Mouse (Mus musculus): ENCODE measurements around the gene Fance.
A peak's percentile ranks its signal among the peaks of the same experiment; 100 is the strongest.
"Not testable (repeated sequence)": the region's sequence is repeated elsewhere in the genome, so short reads cannot be mapped to it uniquely, and the experiment has no call there.

The Fance gene

DNA sequence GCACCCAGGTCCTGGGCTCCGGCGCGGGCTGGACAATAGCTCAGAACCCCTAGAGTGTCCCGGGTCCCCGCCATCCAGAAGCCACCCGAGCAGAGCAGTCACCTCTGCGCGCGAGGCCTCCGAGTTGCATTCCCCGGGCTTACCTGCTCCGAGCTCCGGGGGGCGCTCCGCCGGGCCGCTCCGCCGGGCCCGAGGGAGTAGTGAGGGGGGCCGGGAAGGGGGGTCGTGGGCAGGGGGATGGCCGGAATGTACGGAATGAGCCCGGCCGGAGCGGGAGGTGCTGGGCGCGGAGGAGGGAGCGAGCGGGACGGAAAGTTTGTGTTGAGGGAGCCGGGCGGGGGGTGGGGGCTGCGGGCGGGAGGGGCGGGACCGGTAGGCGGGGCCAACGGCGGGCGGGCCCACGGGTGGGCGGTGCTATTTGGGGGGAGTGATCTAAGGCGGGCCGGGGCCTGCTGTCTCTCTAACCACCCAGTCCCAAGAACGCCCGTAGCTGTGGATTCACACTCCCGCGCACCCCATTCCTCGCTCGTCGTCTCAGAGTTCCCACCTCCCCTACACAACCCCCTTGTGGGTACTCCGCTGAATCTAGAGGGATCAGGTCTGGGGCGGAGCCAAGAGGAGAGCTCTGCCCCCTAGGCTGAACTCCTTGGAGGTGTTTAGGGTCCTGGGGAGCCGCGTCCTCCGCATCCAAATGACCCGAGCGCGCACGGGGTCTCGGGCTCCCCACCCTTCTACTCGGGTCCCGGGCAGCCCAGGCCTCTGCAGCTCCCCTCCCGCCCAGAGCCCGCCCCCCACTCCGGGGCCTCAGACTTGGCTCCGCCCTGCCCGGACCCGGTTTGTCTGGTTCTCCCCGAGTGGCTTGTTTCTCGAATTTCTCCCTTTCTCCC, 37.4 kb downstream of the Fance start, which contains the start of gene Tead3:
Gene Tead3, minus strand, starts transcription at position 352 of the 887 bp plus-strand sequence.
- DNase-seq, result peak; percentile 85

DNA sequence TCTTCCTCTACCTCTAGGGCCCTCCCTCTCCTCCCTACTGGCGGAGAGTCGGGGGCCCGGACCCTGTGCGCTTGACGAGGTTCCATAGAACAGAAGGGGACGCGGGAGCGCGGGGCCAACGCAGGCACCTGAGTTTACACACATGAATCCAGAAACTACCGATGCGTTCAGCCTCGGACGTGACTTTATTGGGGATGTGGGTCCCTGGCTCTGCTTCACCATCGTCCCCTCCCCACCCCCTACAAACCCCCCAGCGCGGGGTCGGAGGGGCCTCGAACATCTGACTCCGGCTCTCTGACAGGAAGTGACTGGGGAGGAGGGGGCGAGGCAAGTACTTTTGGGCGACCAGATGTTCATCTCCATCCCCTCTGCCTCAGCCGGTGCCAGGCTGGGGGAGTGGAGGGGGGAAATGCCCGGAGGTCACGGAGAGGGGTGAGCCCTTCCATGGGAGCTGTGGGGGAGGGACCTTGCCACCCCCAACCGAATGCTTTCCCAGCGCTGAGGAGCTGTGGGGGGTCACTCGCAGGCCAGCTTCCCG, 38.1 kb downstream of the Fance start:
- no peak for DNase-seq

DNA sequence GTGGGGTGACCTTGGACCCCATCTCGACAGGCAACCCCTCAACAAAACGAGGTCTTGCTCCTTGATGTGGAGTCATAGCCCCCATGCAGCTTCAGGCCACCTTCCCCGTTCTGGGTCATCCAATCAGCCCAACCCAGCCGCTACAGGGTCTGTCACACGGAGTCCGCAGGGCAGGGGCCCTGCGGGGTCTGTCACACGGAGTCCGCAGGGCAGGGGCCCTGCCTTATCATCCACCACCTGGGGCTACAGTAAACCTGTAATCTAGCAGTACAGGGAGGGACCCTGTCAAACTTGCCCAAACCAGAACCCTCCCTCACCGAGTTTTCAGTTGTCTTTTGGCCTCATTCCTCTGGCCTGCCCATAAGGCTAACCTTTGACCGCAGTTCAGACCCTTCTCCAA, 38.7 kb downstream of the Fance start:
- DNase-seq, result no peak

DNA sequence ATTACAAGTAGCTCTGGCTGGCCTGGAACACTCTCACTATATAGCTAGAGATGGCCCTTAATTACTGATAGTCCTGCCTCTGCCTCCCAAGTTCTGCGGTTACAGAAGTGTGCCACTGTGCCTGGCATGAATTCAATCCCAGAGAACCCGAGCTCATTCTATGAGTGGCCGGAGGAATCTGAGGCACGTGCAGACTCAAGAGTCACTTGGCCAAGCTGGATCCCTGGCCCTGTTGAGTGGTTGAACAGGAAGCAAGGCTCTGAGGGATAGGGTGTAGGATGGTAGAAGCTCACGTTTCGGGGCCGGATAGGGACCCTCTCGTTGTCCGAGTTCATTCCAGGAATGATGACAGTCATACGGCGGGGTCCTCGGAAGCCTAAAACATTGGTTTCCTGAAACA, 42.6 kb downstream of the Fance start:
- DNase-seq, result peak; percentile 71

DNA sequence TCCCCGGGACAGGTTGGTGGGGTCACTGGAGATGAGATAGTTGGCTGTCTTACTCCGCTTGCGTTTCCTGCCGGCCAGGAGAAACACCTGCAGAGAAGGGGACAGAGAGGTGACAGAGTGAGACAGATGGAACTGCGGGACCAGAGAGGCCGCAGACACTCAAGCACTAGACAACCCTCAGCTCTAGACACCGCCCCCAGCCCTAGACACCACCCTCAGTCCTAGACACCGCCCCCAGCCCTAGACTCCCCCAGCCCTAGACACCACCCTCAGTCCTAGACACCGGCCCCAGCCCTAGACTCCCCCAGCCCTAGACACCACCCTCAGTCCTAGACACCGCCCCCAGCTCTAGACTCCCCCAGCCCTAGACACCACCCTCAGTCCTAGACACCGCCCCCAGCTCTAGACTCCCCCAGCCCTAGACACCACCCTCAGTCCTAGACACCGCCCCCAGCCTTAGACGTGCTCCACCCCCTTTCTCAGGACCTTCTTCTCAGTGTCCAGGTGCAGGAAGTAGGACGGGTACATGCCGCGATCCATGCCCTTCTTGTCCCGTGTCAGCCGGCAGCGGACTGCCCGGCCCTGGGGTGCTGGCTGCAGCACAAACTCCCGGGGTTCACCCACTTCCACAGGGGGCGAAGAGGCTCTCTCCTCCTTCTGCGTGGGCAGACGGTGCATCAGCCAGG, 45.4 kb downstream of the Fance start:
- not testable (repeated sequence) for DNase-seq

DNA sequence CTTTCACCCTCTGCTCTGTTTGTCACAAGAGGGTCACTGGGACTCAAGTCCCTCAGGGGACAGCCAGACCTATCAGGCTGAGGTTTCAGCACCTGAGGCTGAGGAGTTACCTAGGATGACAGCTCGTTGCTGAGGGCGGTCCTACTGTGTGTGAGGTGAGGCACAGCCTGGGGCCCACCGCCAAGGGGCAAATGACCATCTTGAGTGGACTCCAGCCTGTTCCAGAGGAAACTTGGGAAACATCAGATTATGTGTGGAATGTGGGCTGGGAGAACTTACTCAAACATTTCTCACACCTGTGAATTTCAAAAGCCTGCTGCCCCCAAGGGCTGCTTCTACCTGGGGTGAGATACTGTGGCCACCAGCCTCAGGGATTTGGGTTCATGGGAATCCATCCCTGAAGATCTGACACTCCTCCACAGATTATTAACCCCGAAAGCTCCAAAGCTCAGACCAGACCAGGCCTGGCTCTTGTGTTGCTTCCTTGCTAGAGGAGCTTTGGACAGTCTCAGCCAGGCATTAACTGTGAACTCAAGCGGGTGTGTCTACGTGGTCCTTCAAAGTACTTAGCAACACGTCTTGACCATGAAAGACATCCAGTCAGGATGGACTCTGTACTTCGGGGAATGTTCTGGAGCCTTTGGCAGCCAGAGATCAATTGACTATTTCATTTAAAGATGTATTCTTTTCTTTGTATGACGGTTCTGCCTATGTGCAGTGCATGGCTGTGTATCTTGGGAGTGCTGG, 47.4 kb downstream of the Fance start:
- DNase-seq, result peak; percentile 30

DNA sequence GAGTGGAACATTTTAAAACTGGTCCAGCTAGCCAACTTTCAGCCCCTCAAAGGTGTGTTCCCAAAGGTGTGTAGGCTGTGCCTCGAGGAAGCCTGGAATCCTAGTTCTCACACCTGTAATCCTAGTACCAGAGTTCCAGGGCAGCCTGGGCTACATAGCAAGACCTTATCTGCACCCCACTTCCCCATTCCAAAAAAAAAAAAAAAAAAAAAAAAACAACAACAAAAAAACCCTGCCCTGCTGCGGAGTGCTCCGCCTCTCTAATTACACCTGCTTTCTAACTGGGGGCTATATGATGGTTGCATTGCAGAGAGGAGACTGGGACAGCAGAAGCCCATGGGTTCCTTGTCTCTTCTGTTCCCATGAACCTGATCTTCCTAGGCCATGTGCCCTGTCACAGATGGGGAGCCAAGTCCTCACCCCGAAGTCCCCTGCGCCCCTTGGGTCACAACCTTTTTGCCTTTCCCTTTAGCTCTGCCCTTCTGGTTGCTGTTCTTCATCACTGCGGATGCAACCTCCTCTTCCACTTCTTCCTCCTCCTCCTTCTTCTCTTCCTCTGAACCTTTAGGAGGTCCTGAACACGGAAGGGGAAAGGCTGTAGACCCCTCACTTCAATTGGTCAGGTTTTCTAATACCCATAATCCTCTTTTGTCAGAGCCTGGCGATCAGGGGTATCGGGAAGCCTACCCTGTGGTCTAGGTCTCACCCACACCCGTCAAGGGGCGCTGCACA, 48.8 kb downstream of the Fance start:
- DNase-seq, result no peak

DNA sequence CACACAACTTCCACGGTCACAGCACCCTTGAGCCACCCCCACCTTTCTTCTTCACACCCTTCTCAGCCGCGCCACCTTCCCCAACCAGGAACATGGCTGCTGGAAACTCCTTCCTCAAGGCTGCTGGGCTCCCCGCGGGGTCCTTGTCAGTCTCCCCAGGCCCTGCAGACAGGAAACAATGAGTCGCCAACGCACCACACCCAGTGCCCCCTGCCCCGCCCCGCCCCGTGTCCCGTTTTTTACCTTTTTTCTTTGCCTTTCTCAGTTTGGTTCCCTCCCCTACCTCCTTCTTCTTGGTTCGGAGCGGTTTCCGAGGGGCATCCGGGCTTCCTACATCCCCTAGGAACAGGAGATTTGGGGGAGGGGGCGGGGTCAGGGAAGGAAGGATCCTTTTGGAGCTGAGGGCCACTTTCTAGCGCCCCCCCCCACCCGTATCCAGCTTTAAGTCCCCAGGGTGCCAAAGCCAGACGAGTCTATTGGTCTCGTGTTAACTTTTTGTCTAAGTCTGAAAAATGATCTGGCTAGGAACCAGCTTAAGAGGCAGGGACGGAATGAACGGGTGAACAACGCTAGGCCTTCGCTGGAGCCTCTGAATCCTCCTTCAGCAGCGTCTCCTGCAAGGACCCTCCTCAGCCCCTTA, 49.5 kb downstream of the Fance start:
- DNase-seq, result no peak

DNA sequence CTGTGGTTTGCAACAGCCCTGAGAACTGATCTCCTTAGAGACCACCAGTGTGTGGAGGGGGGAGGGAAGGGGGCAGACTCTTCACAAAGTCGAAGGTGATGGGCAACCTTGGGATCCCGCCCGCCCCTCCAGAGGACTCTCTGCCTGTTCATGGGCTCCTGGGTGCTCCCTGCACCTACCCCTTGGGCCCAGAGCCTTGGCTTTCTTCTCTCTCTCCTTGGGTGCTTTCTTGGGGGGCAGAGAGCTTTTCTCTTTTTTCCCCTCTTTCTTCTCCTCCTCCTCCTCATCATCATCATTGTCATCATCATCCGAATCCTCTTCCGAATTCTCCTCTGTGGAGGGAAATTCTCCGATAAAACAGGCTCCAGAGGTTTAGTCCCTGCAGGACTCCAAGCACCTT, 50.2 kb downstream of the Fance start:
- no peak for DNase-seq

DNA sequence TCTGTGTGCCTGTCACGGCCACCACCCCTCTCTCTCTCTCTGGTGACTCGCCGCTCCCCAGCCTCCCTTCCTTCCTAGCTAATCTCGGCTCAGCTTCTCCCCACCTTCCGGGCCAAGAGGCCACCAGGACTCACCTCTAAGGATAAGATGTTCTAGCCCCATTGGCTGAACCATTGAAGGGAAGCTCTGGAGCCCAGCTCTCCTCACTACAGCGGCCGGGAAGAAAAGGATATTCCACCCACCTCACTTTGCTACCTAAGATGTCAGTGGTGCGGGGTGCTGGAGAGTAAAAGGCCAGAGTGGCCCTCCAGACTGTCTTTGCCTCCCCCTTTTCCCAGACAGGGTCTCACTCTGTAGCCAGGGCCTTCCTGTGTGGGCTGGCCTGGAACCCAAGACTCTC, 51.8 kb downstream of the Fance start, which contains the start of gene Tulp1:
Gene Tulp1, minus strand, starts transcription at position 101 of the 400 bp plus-strand sequence.
- DNase-seq, result no peak

DNA sequence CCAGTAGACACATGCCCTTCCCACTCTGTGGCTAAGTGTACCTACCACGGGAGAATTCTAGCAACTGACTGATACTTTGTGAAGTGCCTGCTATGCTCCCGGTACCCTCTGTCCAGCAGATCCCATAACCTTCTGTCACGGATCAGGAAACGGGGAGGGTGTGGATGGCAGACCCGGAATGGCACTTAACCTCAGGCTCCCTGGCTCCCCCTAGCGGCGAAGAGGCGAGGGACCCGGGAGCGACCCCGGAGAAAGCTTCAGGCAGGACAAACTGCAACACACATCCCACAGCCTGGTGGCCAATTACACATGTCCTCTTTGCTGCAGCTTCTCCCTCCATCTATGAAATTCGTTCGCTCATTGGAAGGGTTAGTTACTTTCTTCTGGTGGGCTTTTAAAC, 55.1 kb downstream of the Fance start:
- peak; percentile 94 for DNase-seq

DNA sequence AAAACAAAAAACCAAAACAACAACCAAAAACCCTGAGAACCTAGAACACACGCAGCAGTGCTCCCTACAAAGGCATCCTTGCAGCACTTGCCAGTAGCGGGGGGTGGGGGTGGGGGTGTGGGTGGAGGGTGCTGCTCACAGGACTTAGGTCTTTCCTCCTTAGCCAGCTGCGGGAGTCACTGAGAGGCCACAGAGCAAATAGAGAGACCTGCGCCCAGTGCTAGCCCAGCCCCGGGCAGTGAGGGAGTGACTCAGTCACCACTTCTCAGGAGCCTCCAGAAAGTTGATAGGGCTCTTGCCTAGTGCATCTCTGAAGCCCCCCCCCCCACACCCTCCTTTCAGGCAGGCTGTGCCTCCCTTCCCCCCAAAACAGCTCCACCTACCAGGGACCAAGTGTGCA, 55.7 kb downstream of the Fance start:
- no peak for DNase-seq

DNA sequence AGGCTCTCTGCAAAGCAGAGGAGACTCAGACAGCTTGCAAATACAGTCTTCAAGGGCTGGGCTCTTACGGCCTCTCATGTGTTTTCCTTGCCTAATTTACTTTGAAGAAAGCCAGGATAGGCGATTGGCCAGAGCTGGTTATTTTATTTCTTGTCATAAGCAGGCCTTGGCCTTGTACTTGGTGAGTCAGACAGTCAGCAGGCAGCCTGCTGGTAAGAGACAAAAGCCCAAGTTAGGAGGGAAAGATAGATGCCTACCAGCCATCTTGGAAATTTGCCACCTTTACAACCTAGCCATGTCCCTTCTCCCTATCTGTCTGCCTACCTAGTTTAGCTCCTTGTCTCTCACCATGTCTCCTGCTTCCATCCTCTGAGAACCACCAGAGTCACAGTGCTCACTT, 58.0 kb downstream of the Fance start:
- DNase-seq, result no peak

DNA sequence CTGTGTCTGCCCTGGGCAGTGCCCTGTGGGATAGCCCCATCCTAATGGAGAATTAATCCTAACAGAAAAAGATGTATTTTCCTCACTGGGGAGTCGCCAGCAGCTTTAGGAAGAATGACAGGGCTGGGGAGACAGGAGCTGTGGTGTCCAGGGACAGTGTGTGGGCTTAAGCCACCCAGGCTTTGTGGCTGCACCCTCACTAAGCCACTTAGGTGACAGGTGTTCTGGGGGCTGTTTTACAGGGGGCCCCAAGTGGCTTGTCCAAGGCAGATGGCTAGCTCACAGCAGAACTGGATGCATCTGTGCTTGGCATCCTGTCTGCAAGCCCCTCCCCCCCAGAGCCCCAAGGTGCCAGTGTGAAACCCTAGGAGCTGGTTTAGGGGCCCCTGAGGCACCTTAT, 58.6 kb downstream of the Fance start:
- DNase-seq, result no peak

DNA sequence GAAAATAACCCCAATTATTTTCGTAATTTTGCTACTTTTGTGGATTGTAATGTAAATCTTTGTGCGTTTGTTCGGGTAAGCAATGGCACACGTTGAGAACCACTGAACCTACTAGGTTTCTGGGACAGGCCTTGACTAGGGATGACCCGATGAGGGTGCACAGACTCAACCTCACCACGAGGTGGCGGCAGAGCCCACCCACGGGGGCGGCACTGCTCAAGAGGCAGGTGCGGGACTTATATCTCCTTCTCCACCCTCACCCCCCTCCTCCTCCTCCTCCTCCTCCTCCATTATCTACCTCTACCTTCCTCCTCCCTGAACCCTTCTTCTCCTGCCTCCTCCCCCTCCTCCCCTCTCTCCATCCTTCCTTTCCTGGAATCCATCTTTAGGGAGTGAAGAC, 60.5 kb downstream of the Fance start:
- peak; percentile 57 for DNase-seq

DNA sequence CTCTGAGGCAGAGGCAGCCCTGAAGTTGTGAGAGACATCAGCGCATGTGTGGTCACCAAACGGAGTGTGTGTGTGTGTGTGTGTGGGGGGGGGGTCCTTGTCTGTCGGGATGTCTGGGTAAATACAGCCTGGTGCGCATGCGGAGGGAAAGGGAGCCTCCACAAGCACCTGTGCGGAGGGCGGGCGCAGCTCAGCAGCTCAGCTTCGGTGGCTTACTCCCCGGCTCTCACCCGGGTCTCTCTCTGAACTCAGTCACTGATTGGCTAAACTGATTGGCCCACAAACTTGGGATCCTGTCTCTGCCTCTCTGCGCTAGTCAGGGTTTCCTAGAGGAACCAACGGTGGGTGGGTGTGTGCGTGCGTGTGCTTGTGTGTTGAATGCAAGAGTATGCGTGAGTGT, 61.2 kb downstream of the Fance start:
- no peak for DNase-seq

DNA sequence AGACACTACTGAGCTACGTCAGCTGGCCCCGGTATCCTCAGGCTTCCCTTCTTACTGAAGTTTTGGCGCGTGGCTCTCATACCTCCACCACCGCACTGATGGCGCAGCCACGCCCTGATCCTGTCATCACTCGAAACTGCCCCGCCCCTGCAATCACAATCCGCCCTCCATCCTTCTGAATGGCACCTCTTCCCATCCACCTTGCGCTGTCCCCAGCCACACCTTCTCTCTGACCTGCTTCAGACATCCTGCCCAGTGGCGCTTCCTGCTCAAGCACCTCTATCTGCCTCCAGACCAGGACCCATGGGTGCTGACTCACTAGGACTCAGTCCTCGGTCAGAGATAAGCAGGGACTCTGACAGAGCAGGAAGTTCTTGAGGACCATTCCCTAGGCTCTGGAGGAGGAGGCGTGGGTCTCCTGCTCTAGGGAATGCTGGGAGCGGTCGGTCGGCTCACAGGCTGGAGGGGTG, 62.3 kb downstream of the Fance start:
- DNase-seq, result no peak
